Mouse (Mus musculus) heart, embryonic 10.5 days (tissue): ENCODE measurements around the gene Tmem265. TPM values are rescaled to one million over a fixed set of nuclear protein-coding genes. Genes with fewer than 3 reads are reported as not detected.

Experiments used
- DNase-seq: peaks from one replicate; pipeline ENCODE4 v3.0.0-alpha.2; 2017; ENCODE audit warnings: low spot score
- H3K27ac ChIP-seq: fragments of 300-500 bp; sonication (generic); 2 replicates; pipeline ENCODE4 v1.5.1; 2016; ENCODE audit warnings: mild to moderate bottlenecking
- H3K27me3 ChIP-seq: fragments of 300-500 bp; sonication (generic); 2 replicates; pipeline ENCODE4 v1.6.1; 2016; ENCODE audit warnings: mild to moderate bottlenecking; ENCODE audit not compliant: poor library complexity, insufficient read depth, severe bottlenecking
- H3K36me3 ChIP-seq: fragments of 300-500 bp; sonication (generic); 2 replicates; pipeline ENCODE4 v1.6.1; 2016; ENCODE audit warnings: mild to moderate bottlenecking, moderate library complexity
- H3K4me1 ChIP-seq: fragments of 300-500 bp; sonication (generic); 2 replicates; pipeline ENCODE4 v1.6.1; 2016; ENCODE audit warnings: mild to moderate bottlenecking
- H3K4me3 ChIP-seq: fragments of 300-500 bp; sonication (generic); 2 replicates; pipeline ENCODE4 v1.5.1; 2016; ENCODE audit warnings: mild to moderate bottlenecking, moderate library complexity
- H3K9me3 ChIP-seq: fragments of 300-500 bp; sonication (generic); 2 replicates; pipeline ENCODE4 v1.6.1; 2016; ENCODE audit warnings: mild to moderate bottlenecking, moderate library complexity
- WGBS: fragments of 180-500 bp; shearing (Covaris S2); methylation state at CpG from one replicate; pipeline ENCODE4 v1.1.7; 2016; 5-methylcytosine and 5-hydroxymethylcytosine counted together
- polyA plus RNA-seq: library from polyadenylated mRNA; unstranded; fragments of >200 nt; fragmentation: Nextera tagmentation; extraction: Ambion mirVana; gene quantifications from 2 replicates; pipeline ENCODE4 v1.2.1, GENCODE M21; 2016

Gene Tmem265
- polyA plus RNA-seq, 1 experiment from 2014 or later, result 5.2 TPM

DNA sequence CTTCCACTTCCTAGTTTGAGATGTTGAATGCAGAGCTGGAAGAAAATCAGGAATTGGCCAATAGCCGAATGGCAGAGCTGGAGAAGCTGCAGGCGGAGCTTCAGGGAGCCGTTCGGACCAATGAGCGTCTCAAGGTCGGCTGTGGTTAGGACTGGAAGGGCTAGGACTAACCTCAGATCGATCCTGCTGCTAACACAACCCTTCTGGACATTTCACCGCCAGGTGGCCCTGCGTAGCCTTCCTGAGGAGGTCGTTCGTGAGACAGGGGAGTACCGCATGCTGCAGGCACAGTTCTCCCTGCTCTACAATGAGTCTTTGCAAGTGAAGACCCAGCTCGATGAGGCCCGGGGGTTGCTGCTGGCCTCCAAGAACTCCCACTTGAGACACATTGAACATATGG, 31.4 kb downstream of the Tmem265 start:
- H3K27ac ChIP-seq, result no peak overlapping the region
- peaks cover 16% of the 10 kb centered on the region for H3K4me1 ChIP-seq
- H3K36me3 ChIP-seq, result peaks cover 81% of the 10 kb centered on the region
- WGBS, result 87% methylated on average over 14 of the region's 14 CpGs
- H3K9me3 ChIP-seq, result no peaks in the 10 kb centered on the region
- DNase-seq, result no peak
- H3K4me3 ChIP-seq, result no peak overlapping the region
- H3K27me3 ChIP-seq, result no peaks in the 10 kb centered on the region

DNA sequence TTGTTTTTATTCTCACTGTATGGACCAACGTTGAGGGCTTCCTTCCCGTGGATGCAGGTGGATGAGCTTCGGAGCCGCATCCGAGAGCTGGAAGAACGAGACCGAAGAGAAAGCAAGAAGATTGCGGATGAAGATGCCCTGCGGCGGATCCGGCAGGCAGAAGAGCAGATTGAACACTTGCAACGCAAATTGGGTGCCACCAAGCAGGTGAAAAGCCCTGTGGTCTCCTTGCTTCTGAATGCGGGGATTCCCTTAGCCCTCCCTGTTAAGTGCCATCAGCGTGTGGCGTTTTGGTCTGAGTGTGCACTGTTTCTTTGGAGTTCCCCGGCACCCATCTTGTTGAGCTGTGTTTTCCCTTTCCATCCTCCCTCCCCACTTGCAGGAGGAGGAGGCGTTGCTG, 35.6 kb downstream of the Tmem265 start:
- no peak overlapping the region for H3K4me3 ChIP-seq
- H3K4me1 ChIP-seq, result no peaks in the 10 kb centered on the region
- no peak overlapping the region for H3K27ac ChIP-seq
- peaks cover 99% of the 10 kb centered on the region for H3K36me3 ChIP-seq
- WGBS, result 95% methylated on average over 17 of the region's 17 CpGs
- no peaks in the 10 kb centered on the region for H3K27me3 ChIP-seq
- H3K9me3 ChIP-seq, result no peaks in the 10 kb centered on the region
- DNase-seq, result no peak

GRCm38 (mm10) chr7:127600612-127601011, 39.4 kb downstream of the Tmem265 start:
- Histone ChIP-seq H3K4me1 (no peaks in the 10 kb centered on the region), H3K4me3 (no peak overlapping the region), H3K27me3 (no peaks in the 10 kb centered on the region), H3K36me3 (peaks cover 94% of the 10 kb centered on the region), H3K9me3 (no peaks in the 10 kb centered on the region), H3K27ac (no peak overlapping the region)
- 95% methylated on average over 7 of the region's 7 CpGs for WGBS
- no peak for DNase-seq

DNA sequence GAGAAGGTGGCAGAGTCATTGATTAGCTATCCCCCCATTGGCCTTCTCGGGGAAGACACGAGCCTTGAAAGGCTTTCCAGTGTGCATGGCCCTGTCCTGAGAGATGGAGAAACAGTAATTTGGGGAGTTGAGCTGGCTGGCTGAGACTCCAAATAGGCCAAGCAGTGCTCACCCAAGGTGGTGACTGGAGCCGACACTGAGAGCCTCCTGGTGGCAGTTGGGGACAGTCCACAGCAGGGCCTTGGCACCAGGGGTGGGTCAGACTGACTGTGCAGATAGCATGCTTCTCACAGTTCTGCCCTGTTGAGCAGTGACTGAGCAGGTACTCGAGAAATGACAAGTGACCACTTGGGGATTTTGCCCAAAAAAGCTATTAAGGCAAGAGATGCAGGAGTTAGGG, 40.5 kb downstream of the Tmem265 start:
- no peaks in the 10 kb centered on the region for H3K27me3 ChIP-seq
- H3K36me3 ChIP-seq, result peaks cover 92% of the 10 kb centered on the region
- H3K9me3 ChIP-seq, result no peaks in the 10 kb centered on the region
- WGBS, result 81% methylated on average over 4 of the region's 4 CpGs
- DNase-seq, result no peak
- H3K4me3 ChIP-seq, result no peak overlapping the region
- H3K4me1 ChIP-seq, result no peaks in the 10 kb centered on the region
- no peak overlapping the region for H3K27ac ChIP-seq

GRCm38 (mm10) chr7:127602903-127603302, 41.7 kb downstream of the Tmem265 start:
- no peak overlapping the region for H3K27ac ChIP-seq
- H3K4me3 ChIP-seq, result no peak overlapping the region
- H3K27me3 ChIP-seq, result no peaks in the 10 kb centered on the region
- WGBS, result 89% methylated on average over 2 of the region's 2 CpGs
- peaks cover 92% of the 10 kb centered on the region for H3K36me3 ChIP-seq
- no peaks in the 10 kb centered on the region for H3K4me1 ChIP-seq
- H3K9me3 ChIP-seq, result no peaks in the 10 kb centered on the region
- no peak for DNase-seq

DNA sequence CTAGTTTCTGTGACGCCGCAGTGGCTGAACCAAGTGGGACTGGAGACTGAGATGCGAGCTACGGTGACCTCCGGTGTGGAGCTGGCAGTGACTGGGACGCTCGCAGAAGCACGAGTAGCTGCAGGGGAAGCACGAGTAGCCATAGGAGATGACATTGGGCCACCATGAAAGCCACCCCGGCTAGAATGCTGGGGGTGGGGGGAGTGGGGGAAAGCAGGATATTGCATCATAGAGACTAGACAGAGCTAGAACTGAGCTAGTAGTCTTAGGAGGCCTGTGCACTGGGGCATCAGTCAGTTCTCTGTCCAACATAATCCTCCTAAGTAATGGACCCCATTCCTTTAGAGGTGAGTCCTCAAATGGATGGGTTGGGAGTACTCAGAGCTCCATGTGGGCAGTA, 43.1 kb downstream of the Tmem265 start:
- no peak overlapping the region for H3K4me3 ChIP-seq
- no peaks in the 10 kb centered on the region for H3K4me1 ChIP-seq
- WGBS, result 89% methylated on average over 10 of the region's 10 CpGs
- H3K9me3 ChIP-seq, result no peaks in the 10 kb centered on the region
- no peaks in the 10 kb centered on the region for H3K27me3 ChIP-seq
- DNase-seq, result no peak
- H3K27ac ChIP-seq, result no peak overlapping the region
- peaks cover 93% of the 10 kb centered on the region for H3K36me3 ChIP-seq

DNA sequence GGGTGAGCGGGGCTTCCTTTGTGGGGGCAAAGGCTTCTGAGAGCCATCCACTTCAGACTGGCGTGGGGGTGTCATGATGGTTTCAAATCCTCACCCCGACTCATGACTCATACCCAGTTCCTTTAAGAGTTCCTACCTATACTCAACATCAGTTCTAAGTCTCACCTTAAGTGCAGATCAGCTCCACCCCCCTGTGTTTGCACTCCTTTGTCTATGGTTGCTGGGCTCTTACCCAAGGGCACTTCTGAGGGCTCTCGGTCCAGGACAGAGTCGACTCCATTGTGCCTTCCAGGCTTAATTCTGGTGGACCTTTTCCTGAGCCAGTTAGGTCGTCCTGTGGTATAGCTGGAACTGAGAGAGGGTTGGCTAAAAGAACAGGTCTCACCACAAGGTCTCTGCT, 46.0 kb downstream of the Tmem265 start:
- no peaks in the 10 kb centered on the region for H3K27me3 ChIP-seq
- H3K9me3 ChIP-seq, result peaks cover 12% of the 10 kb centered on the region
- WGBS, result 82% methylated on average over 6 of the region's 6 CpGs
- no peak overlapping the region for H3K27ac ChIP-seq
- DNase-seq, result no peak
- H3K4me3 ChIP-seq, result no peak overlapping the region
- H3K4me1 ChIP-seq, result no peaks in the 10 kb centered on the region
- peaks cover 93% of the 10 kb centered on the region for H3K36me3 ChIP-seq

- WGBS, result 97% methylated on average over 29 of the region's 29 CpGs
- peaks cover 16% of the 10 kb centered on the region for H3K9me3 ChIP-seq
- H3K36me3 ChIP-seq, result peaks cover 75% of the 10 kb centered on the region
- no peak for DNase-seq
- no peaks in the 10 kb centered on the region for H3K27me3 ChIP-seq
- H3K4me1 ChIP-seq, result peaks cover 20% of the 10 kb centered on the region
- no peak overlapping the region for H3K4me3 ChIP-seq
- no peak overlapping the region for H3K27ac ChIP-seq
These were observed 49.8 kb downstream of the Tmem265 start for GRCm38 (mm10) chr7:127611011-127611410.

GRCm38 (mm10) chr7:127611561-127611960, 50.4 kb downstream of the Tmem265 start:
- H3K9me3 ChIP-seq, result peaks cover 16% of the 10 kb centered on the region
- no peak for DNase-seq
- peaks cover 23% of the 10 kb centered on the region for H3K4me1 ChIP-seq
- H3K4me3 ChIP-seq, result no peak overlapping the region
- no peaks in the 10 kb centered on the region for H3K27me3 ChIP-seq
- H3K36me3 ChIP-seq, result peaks cover 70% of the 10 kb centered on the region
- 96% methylated on average over 26 of the region's 26 CpGs for WGBS
- no peak overlapping the region for H3K27ac ChIP-seq

DNA sequence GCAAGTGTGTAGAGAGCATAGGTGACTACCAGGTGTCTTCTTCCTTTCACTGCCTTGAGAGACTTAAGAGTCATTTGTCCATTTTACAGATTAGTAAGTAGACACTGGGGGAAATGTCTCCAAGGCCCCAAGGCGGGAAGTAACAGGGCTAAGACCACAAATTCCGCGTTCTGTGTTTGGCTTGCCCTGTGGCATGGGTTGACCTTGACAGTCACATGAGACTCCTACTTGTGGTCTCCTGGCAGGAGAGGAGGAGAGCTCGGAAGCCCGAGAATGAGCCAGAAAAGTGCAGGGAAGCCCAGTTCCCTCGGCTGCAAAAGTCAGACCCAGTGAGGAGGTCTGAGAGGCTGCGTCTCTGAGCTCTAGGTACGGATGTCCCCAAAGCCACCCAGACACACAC, 52.3 kb downstream of the Tmem265 start:
- Histone ChIP-seq H3K27ac (no peak overlapping the region), H3K9me3 (peaks cover 16% of the 10 kb centered on the region), H3K4me1 (peaks cover 23% of the 10 kb centered on the region), H3K36me3 (peaks cover 51% of the 10 kb centered on the region), H3K27me3 (no peaks in the 10 kb centered on the region), H3K4me3 (peak overlapping the region; percentile 99)
- 82% methylated on average over 8 of the region's 8 CpGs for WGBS
- no peak for DNase-seq

DNA sequence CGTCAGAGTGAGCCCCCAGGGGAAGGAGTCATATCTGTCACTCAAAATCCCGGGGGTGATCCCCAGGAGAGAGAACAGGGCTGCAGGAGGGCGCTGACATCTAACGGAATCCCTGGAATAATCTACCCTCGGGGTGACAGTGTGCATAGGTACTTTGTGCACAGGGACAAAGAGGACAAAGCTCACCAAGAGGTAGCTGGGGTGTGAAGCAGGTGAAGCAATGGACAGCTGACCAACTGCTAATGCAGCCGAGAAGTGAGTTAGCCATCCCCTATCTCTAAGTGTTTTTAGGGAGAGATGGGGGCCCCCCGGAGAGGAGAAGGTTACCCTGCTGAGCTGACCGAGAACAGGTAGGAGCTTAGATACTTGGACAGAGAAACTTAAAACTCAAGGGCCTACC, 52.9 kb downstream of the Tmem265 start:
- no peak for DNase-seq
- WGBS, result 25% methylated on average over 8 of the region's 8 CpGs
- peaks cover 45% of the 10 kb centered on the region for H3K36me3 ChIP-seq
- H3K4me3 ChIP-seq, result peak overlapping the region; percentile 99
- peaks cover 16% of the 10 kb centered on the region for H3K9me3 ChIP-seq
- peak overlapping the region; percentile 98 for H3K27ac ChIP-seq
- peaks cover 23% of the 10 kb centered on the region for H3K4me1 ChIP-seq
- H3K27me3 ChIP-seq, result no peaks in the 10 kb centered on the region

DNA sequence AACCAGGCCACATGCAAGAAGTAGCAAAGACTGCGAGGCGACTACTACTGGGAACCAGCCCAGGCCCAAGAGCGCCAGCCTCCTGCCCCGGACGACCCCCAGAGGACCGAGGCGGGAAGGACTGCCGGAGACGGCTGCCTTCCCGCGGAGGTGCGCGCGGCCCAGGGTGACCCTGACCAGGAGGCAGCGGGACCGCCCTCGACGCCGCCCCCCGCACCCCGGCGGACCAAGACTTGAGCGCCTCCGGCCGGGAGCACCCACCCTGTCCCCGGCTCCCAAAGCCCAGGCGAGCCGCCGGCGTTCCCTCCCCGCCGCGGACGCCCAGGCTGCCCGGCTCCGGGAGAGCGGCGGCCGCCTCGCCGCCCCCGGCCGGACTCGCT, 53.3 kb downstream of the Tmem265 start:
- no peaks in the 10 kb centered on the region for H3K27me3 ChIP-seq
- H3K4me3 ChIP-seq, result peak overlapping the region; percentile 99
- DNase-seq, result peak; percentile 85
- peaks cover 16% of the 10 kb centered on the region for H3K9me3 ChIP-seq
- H3K4me1 ChIP-seq, result peaks cover 23% of the 10 kb centered on the region
- WGBS, result 1% methylated on average over 43 of the region's 44 CpGs
- H3K27ac ChIP-seq, result peak overlapping the region; percentile 98
- peaks cover 41% of the 10 kb centered on the region for H3K36me3 ChIP-seq

DNA sequence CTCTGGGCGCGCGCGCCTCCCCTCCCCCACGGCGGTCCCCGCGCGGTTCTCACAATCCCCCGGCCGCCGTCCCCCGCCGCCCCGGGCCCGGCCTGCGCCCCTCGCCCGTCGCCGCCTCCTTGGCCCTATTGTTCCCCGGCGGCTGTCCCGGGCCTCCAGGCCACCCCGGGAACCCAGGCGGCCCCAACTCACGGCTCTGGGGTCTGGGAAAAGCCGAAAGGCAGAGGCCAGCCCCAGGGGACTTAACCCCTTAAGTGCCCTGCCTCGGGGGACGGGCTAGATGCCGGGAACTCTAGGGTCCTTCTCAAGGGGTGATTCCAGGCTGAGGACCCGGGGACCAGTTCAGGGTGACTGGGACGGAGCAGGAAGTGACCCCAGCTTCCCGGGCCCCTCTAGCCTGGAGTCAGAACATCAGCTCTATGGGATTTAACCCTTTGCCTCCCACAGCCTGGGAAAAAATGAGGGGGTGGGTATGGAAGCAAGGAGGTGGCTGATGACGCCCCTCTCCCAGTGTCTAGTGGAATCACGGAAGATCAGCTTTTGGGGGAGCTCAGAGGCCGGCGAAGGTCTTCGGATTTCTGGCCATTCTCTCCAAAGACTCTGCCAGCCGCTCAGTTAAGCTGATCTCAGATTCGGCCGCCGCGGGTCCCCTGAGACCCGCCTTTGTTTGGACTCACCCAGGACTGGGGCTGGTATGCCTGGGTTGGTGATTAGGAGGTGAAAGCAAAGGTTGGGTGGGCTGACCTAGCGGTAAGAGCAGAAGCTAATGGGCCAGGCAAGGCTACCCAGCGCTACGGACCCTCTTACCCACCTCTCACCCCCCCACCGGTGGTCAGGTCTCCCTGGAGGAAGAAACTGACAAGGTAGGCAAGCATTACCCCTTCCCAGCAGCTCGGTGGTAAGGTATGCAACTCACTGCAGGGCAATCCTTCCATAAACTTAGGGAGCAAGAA, 54.0 kb downstream of the Tmem265 start, which contains the start of gene Zfp629:
Zfp629 (minus strand) TSS at position 907 of the 953 bp plus-strand sequence.
- no peaks in the 10 kb centered on the region for H3K27me3 ChIP-seq
- peaks cover 23% of the 10 kb centered on the region for H3K4me1 ChIP-seq
- peak; percentile 93 for DNase-seq
- H3K27ac ChIP-seq, result peak within 1 kb of the TSS; percentile 98
- peak within 1 kb of the TSS; percentile 99 for H3K4me3 ChIP-seq
- WGBS, result under 1% methylated on average over 48 of the region's 50 CpGs
- peaks cover 16% of the 10 kb centered on the region for H3K9me3 ChIP-seq
- peaks cover 34% of the 10 kb centered on the region for H3K36me3 ChIP-seq
